Mouse (Mus musculus) stomach, embryonic 14.5 days (tissue): ENCODE measurements at regions not wholly inside any gene's neighbourhood (a gene's known extent, or its start where the extent isn't known, plus 50 kb on each side); places are given as distances from the start of the nearest gene placed in this dataset.

Experiments
- ATAC-seq: fragments of 200-750 bp; cut with Nextera tagmentation; 2 replicates; pipeline ENCODE4 v1.8.0; 2017; ENCODE audit warnings: low read depth, moderate TSS enrichment; ENCODE audit not compliant: insufficient number of reproducible peaks, insufficient read depth, low FRiP score
- H3K27ac ChIP-seq: fragments of 300-500 bp; sonication (generic); 2 replicates; pipeline ENCODE4 v1.5.1; 2014; ENCODE audit warnings: mild to moderate bottlenecking, low read length, moderate library complexity, mixed read lengths
- H3K27me3 ChIP-seq: fragments of 300-500 bp; sonication (generic); 2 replicates; pipeline ENCODE4 v1.6.1; 2014; ENCODE audit warnings: low read length, control low read depth, mixed read lengths; ENCODE audit not compliant: control insufficient read depth, insufficient read depth
- H3K36me3 ChIP-seq: fragments of 300-500 bp; sonication (generic); 2 replicates; pipeline ENCODE4 v1.6.1; 2014; ENCODE audit warnings: mild to moderate bottlenecking, control low read depth, low read length, moderate library complexity, mixed read lengths; ENCODE audit not compliant: control insufficient read depth, insufficient read depth
- H3K4me1 ChIP-seq: fragments of 300-500 bp; sonication (generic); 2 replicates; pipeline ENCODE4 v1.6.1; 2014; ENCODE audit warnings: low read length, control low read depth, mixed read lengths; ENCODE audit not compliant: control insufficient read depth, insufficient read depth
- H3K4me2 ChIP-seq: fragments of 300-500 bp; sonication (generic); replicated peaks from 2 replicates; pipeline ENCODE4 v1.6.1; 2014; ENCODE audit warnings: low read depth, low read length, control low read depth
- H3K4me3 ChIP-seq: fragments of 300-500 bp; sonication (generic); 2 replicates; pipeline ENCODE4 v1.5.1; 2014; ENCODE audit warnings: low read depth, low read length, control low read depth
- H3K9ac ChIP-seq: fragments of 300-500 bp; sonication (generic); replicated peaks from 2 replicates; pipeline ENCODE4 v1.6.1; 2014; ENCODE audit warnings: low read depth, mild to moderate bottlenecking, control low read depth, low read length, moderate library complexity, mixed read lengths
- H3K9me3 ChIP-seq: fragments of 300-500 bp; sonication (generic); 2 replicates; pipeline ENCODE4 v1.6.1; 2016; ENCODE audit warnings: low read depth, low read length, control low read depth; ENCODE audit not compliant: control insufficient read depth
- WGBS: fragments of 180-500 bp; shearing (Covaris S2); extraction: QIAGEN DNeasy Blood & Tissue Kit; methylation state at CpG from one replicate; pipeline ENCODE4 v1.1.7; 2014; 5-methylcytosine and 5-hydroxymethylcytosine counted together

- Histone ChIP-seq H3K27ac (no peak overlapping the region), H3K4me3 (no peak overlapping the region), H3K27me3 (no peaks in the 10 kb centered on the region), H3K4me2 (no peak overlapping the region), H3K9ac (no peak overlapping the region), H3K9me3 (no peaks in the 10 kb centered on the region), H3K36me3 (no peaks in the 10 kb centered on the region), H3K4me1 (no peaks in the 10 kb centered on the region)
- WGBS: 91% methylated on average over 15 of the region's 15 CpGs
- ATAC-seq: no peak
Observed at GRCm38 (mm10) chr6:127391258-127392011, 55.2 kb upstream of the Parp11 start.

GRCm38 (mm10) chr6:127392012-127392798 lies 54.4 kb upstream of the Parp11 start:
- H3K27ac ChIP-seq: no peak overlapping the region
- H3K4me3 ChIP-seq: no peak overlapping the region
- WGBS: 85% methylated on average over 12 of the region's 12 CpGs
- ATAC-seq: no peak
- no peaks in the 10 kb centered on the region for H3K9me3 ChIP-seq
- H3K9ac ChIP-seq: no peak overlapping the region
- H3K4me2 ChIP-seq: no peak overlapping the region
- no peaks in the 10 kb centered on the region for H3K36me3 ChIP-seq
- no peaks in the 10 kb centered on the region for H3K4me1 ChIP-seq
- no peaks in the 10 kb centered on the region for H3K27me3 ChIP-seq

GRCm38 (mm10) chr6:127392799-127393172 lies 53.9 kb upstream of the Parp11 start:
- WGBS: 75% methylated on average over 1 of the region's 1 CpGs
- Histone ChIP-seq H3K27me3 (no peaks in the 10 kb centered on the region), H3K9ac (no peak overlapping the region), H3K4me2 (no peak overlapping the region), H3K4me3 (no peak overlapping the region), H3K27ac (no peak overlapping the region), H3K4me1 (no peaks in the 10 kb centered on the region), H3K36me3 (no peaks in the 10 kb centered on the region), H3K9me3 (no peaks in the 10 kb centered on the region)
- ATAC-seq: no peak

- Histone ChIP-seq H3K4me2 (no peak overlapping the region), H3K9me3 (no peaks in the 10 kb centered on the region), H3K4me3 (no peak overlapping the region), H3K9ac (no peak overlapping the region), H3K27ac (no peak overlapping the region), H3K36me3 (no peaks in the 10 kb centered on the region), H3K4me1 (no peaks in the 10 kb centered on the region), H3K27me3 (no peaks in the 10 kb centered on the region)
- 30% methylated on average over 9 of the region's 9 CpGs for WGBS
- ATAC-seq: no peak
Observed at GRCm38 (mm10) chr6:127393907-127394600, 52.6 kb upstream of the Parp11 start.
